Mouse (Mus musculus): ENCODE measurements around the gene Mpig6b. TPM values are rescaled to one million over a fixed set of nuclear protein-coding genes. Genes with fewer than 3 reads are reported as not detected.
A peak's percentile ranks its signal among the peaks of the same experiment; 100 is the strongest.

Mpig6b gene
- polyA plus RNA-seq, 1 experiment, result not detected

DNA sequence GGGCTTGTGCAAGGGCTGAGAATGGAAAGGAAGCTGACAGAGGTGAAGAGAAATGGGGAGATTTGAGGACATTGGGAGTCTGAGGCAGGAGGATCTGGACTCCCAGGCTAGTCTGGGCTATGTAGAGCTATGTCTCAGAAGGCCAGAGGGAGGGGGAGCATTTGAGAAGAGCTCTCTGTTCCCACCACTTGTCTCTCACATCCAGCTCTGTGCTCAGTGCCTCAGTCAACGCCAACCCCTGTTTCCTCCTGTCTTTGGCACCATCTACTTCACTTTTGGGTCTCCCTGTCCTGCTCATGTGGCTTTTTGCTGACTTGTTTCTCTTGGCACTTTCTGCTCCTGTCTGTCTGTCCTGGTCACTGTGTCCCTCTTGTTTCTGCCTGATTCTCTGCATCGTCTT, 11.3 kb upstream of the Mpig6b start:
- H3K4me3 ChIP-seq (ENCODE audit: insufficient read depth, low read depth, low read length), result peak overlapping the region; percentile 63
- no peaks in the 10 kb centered on the region for H3K4me1 ChIP-seq (ENCODE audit: control insufficient read depth, insufficient read depth, insufficient read length, low read length)
- H3K27ac ChIP-seq (replicated peaks; ENCODE audit: low read depth, low read length), result peak overlapping the region; percentile 40

DNA sequence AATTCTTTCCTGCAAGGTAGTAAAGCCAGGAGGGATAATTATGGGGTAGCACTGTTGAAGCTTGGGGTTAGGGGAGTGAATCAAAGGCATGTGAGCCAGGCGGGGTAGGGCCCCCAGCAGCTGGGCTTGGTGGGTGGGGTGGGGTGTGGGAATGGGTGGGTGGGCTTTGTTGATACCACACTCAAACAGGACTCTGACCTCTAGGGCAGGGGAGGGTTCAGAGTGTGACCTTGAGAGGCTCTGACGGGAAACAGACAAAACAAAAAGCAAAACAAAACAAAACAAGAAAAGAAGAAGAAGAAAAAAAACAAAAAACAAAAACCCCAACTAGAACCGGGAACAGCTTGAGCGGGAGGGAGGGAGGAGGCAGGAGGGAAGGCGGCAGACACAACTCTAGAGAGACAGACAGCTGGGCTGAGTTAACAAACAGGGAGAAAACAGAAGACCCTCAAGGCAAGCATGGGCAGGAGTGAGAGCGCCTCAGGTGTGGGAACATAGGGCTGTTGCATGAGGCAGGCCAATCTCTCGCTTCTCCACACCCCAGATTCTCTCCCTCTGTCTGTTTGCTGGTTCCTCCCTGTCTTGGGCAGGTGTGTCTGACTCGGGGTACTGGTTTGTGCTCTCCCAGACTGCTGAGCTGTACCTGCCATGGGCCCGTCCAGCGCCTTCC, 10.7 kb upstream of the Mpig6b start, which contains the start of gene Ly6g6e:
TSS of gene Ly6g6e (plus strand) at position 396 of the 670 bp plus-strand sequence.
- Histone ChIP-seq H3K4me3 (ENCODE audit: insufficient read depth, low read depth, low read length) (peak within 1 kb of the TSS; percentile 63), H3K27ac (replicated peaks; ENCODE audit: low read depth, low read length) (peak within 1 kb of the TSS; percentile 40), H3K4me1 (ENCODE audit: control insufficient read depth, insufficient read depth, insufficient read length, low read length) (no peaks in the 10 kb centered on the region)

DNA sequence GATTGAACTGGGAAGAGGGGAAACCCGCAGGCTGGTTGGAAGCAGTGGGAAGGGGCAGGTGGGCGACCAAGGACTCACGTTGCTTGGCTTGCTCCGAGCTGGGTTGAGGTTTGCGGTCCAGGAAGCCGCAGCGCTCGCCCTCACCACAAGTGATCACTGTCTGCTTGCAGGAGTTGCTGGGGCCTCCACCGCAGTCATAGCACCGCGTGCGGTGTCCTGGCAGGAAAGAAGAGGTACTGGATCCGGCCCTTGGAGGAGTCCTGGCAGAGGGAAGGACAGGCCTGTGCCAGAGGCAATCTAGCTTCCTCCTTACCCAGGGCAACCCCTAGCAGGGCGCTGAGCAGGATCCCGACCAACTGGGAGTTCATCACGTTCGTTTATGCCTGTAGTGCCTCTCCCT, 8.1 kb upstream of the Mpig6b start:
- Histone ChIP-seq H3K27ac (replicated peaks; ENCODE audit: low read depth, low read length) (no peak overlapping the region), H3K4me1 (ENCODE audit: control insufficient read depth, insufficient read depth, insufficient read length, low read length) (no peaks in the 10 kb centered on the region), H3K4me3 (ENCODE audit: insufficient read depth, low read depth, low read length) (no peak overlapping the region)

DNA sequence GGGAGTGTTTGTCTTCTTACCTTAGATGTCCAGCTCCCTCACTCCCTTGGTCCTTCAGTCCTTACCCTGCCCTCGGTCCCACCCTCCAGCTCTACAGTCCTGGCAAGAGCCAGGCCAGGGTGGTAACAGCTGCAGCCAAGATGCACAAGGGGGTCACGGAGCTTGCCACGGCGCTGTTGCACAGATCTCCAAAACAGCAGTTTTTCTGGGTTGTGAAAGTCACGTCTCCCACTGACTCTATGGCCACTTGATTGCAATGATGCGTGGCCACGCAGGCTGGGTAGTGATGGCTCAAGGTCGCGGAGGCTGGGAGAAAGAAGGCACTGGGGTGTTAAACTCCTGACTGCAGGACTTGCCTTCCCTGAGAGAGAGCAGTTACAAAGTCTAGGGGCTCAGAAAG, 5.5 kb upstream of the Mpig6b start:
- Histone ChIP-seq H3K27ac (replicated peaks; ENCODE audit: low read depth, low read length) (no peak overlapping the region), H3K4me3 (ENCODE audit: insufficient read depth, low read depth, low read length) (no peak overlapping the region), H3K4me1 (ENCODE audit: control insufficient read depth, insufficient read depth, insufficient read length, low read length) (no peaks in the 10 kb centered on the region)

DNA sequence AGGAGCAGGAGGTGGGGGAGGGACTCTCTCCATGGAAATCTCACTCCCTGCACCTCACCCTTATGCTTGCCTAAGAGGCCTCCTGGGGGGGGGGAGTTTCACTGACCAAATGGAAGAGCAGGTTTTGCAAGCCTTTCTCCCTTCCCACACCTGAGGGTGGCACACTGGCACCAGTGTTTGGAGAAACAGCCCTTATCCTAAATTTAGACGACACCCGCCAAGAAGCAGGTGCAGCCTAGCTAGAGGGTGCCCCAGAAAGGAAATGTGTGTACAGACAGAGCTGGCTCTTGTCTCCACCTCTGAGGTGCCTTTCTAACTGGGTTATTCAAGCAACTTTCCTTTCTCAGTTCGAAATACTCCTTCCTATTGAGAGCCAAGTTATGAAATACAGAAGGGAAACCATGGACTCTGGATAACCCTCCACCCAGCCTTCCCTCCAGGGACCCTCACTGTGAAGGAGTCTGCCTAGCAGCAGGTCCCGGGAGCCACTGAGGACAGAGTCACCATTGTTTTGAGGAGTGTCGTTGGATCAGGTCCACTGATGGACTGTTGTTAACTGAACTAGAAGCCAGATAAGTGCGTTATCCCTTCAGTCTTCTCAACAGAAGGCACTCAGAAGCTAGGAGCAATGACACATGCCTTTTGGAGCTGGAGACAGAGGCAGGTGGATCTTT, 4.7 kb upstream of the Mpig6b start:
- H3K4me3 ChIP-seq (ENCODE audit: insufficient read depth, low read depth, low read length), result no peak overlapping the region
- H3K4me1 ChIP-seq (ENCODE audit: control insufficient read depth, insufficient read depth, insufficient read length, low read length), result no peaks in the 10 kb centered on the region
- no peak overlapping the region for H3K27ac ChIP-seq (replicated peaks; ENCODE audit: low read depth, low read length)

DNA sequence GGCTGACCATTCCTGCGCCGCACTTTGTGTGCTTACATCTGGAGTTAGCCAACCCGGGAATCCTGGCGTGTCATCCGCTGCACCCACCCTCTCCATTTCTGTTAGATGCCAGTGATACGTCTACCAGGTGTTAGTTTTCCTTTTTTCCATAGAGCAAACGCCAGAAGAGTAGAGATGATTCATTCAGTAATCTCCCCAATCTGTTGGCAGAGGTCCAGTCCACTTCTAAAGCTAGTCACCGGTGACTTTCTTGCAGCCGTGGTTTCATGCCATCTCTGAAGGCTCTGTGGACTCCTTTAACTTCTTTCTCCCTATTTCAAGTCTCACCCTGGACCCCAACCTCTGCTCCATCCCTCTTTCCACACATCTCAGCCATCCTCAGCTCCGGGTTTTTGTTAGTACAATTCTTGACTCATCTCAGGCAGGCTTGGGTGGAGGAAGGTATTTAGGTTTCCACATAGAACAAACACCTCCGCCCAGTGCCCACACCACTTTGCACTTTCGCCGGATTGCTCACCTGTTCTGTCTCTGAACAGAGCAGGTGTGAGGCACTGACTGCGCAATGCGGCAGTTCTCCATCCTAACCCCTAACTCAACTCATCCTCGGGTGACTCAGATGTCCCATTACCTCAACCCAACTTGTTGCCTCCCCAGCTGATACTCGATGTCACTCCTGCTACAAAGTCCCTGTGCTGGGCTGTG, 2.4 kb upstream of the Mpig6b start:
- Histone ChIP-seq H3K27ac (replicated peaks; ENCODE audit: low read depth, low read length) (no peak overlapping the region), H3K4me1 (ENCODE audit: control insufficient read depth, insufficient read depth, insufficient read length, low read length) (no peaks in the 10 kb centered on the region), H3K4me3 (ENCODE audit: insufficient read depth, low read depth, low read length) (no peak overlapping the region)

DNA sequence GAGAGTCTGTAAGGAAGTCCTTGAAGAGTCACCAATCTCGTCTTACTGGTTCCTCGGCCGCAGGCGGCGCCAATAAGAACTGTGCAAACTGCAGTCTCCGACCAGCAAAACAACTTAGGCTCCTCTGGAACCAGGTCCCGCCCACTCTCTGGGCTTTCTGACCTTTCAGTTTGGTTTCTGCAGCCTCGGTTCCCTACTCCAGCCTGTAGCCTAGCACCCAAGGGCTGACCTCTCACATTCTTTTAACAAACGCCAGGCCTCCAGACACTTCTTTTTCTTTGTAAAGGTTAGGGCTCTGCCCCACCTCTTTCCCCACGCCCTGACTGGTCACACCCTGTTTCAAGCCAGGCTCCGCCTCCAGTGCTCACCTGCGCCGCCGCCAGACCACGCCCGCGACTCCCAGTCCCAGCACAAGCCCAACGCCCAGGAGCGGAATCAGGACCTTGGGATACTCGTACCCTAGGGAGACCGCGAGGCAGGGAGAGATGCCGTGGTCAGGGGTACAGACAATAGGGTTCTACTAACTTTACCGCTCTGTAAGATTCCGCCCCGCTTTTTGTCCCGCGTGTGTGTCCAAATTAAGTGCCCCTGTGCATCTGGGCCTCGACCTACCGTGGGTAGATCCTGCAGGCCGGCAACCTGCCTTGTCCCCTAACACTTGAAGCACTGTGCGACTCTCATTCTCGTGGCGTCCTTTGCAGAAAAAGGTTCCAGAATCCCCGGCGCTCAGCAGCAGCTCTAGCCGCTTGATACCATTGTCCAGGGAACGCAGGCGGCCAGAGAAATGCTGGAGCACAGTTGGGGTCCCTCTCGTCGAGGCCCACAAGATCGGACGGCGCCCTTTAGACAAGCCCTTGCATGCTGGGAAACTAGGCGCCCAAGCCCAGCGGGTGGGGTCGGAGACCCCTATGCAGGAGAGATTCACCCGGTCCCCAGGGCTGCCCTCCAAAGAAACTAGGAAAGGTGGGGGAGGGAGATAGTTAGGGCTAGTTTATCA, 735 bp downstream of the Mpig6b start, which contains the start of gene Ly6g6c:
TSS of gene Ly6g6c (plus strand) at position 438 of the 997 bp plus-strand sequence.
- H3K4me3 ChIP-seq (ENCODE audit: insufficient read depth, low read depth, low read length), result peak within 1 kb of the TSS; percentile 42
- no peak within 1 kb of the TSS for H3K27ac ChIP-seq (replicated peaks; ENCODE audit: low read depth, low read length)
- no peaks in the 10 kb centered on the region for H3K4me1 ChIP-seq (ENCODE audit: control insufficient read depth, insufficient read depth, insufficient read length, low read length)

DNA sequence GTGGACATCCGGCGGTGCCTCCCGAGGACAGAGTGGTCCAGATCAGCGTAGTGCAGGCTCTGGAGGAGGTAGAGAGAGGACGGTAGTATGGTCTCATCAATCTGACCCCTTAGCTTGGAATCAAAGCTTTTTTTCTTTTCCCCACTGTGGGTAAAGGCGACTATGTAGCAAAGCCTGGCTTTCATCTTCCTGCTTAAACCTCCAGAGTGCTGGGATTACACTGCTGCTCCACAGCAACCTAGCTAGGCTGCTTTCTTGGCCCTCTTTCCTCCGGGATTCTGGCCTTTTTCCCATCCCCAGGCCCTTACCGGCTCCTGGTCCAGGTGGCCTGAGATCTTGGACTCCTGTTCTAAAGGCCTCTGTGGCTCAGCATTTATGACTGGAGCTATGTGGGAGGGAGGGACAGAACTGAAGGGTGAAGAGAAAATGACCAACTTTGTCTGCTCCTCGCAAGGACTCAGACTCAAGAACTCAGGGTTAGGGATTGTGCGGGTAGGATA, 1.6 kb downstream of the Mpig6b start:
- Histone ChIP-seq H3K4me1 (ENCODE audit: control insufficient read depth, insufficient read depth, insufficient read length, low read length) (no peaks in the 10 kb centered on the region), H3K4me3 (ENCODE audit: insufficient read depth, low read depth, low read length) (0 out of 2 replicates have a peak overlapping the region, but pooled peaks have one; percentile 42), H3K27ac (replicated peaks; ENCODE audit: low read depth, low read length) (no peak overlapping the region)

DNA sequence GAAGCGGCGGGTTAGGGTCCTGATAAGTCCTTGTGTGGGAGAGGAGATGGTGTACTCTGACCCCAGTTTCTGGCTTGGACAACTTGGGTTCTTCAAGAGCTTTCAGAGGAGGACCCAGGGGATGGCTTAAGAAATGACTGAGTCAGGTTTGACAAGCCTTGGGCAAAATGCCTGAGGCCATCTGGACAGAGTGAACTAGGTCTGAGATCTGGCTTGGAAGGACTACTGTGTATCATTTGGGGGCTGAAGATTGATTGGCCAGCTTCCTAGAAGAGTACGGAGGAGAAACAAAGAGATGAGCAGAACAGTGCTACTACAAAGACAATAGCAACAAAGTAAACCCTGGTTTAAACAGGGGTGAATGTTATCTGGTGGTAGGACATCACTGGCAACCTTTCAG, 2.5 kb downstream of the Mpig6b start:
- no peak overlapping the region for H3K4me3 ChIP-seq (ENCODE audit: insufficient read depth, low read depth, low read length)
- H3K27ac ChIP-seq (replicated peaks; ENCODE audit: low read depth, low read length), result no peak overlapping the region
- no peaks in the 10 kb centered on the region; the same call in 1 of the 2 replicates for H3K4me1 ChIP-seq (ENCODE audit: control insufficient read depth, insufficient read depth, insufficient read length, low read length)

DNA sequence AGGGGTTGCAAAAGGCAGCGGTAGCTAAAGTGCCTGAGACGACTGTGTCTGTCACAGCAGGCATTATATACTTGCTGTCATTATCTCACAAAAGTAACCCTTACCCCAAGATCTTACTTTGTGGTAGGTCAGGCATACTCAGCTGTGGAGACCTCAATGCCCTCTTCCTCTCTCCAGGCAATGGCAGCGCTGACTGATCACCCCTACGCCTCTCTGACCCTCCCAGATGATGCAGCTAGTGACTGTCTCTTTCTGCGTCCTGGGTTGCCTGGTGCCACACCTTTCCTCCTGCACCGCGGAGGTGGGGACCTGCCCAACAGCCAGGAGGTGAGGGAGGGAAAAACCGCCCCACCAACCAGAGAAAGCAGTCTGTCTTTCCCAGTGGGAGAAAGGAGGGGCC, 4.7 kb downstream of the Mpig6b start:
- Histone ChIP-seq H3K27ac (replicated peaks; ENCODE audit: low read depth, low read length) (no peak overlapping the region), H3K4me1 (ENCODE audit: control insufficient read depth, insufficient read depth, insufficient read length, low read length) (no peaks in the 10 kb centered on the region; the same call in 1 of the 2 replicates), H3K4me3 (ENCODE audit: insufficient read depth, low read depth, low read length) (no peak overlapping the region)

DNA sequence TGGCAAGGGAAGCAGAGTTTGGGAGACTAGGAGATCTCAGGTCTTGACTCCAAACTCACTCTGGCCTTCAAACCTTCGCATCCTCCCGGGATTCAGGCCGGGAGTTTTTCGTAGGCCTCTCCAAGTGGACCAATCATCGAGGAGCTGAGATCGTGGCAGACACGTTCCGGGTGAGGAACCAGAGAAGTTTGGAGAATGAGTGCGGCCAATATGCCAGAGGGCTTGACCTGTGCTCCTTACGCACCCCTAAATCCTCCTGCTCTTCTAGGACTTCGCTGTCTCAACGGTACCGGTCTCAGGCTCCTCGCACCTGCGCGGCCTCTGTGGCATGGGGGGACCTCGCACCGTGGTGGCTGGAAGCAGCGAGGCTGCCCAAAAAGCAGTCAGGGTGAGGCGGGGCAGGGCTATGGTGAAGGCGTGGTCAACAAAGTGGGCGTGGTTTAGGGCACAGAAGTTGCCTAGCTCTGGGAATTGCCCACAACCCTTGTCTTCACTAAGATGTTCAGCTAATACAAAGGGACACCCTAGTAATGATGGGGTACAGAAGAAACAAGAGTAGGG, 5.2 kb downstream of the Mpig6b start:
- no peaks in the 10 kb centered on the region; the same call in 1 of the 2 replicates for H3K4me1 ChIP-seq (ENCODE audit: control insufficient read depth, insufficient read depth, insufficient read length, low read length)
- H3K4me3 ChIP-seq (ENCODE audit: insufficient read depth, low read depth, low read length), result peak overlapping the region; percentile 89; the same call in 1 of the 2 replicates
- H3K27ac ChIP-seq (replicated peaks; ENCODE audit: low read depth, low read length), result no peak overlapping the region

DNA sequence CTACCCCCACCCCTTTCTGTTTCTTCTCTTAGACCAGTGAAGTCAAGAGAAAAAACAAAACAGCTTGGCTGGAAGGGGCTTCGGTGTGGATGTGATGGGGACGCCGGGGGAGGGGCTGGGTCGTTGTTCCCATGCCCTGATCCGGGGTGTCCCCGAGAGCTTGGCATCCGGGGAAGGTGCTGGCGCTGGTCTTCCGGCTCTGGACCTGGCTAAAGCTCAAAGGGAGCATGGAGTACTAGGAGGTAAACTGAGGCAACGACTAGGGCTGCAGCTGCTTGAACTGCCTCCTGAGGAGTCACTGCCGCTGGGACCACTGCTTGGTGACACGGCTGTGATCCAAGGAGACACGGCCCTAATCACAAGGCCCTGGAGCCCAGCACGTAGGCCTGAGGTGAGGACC, 5.9 kb downstream of the Mpig6b start:
- Histone ChIP-seq H3K27ac (replicated peaks; ENCODE audit: low read depth, low read length) (no peak overlapping the region), H3K4me3 (ENCODE audit: insufficient read depth, low read depth, low read length) (peak overlapping the region; percentile 89), H3K4me1 (ENCODE audit: control insufficient read depth, insufficient read depth, insufficient read length, low read length) (no peaks in the 10 kb centered on the region; the same call in 1 of the 2 replicates)

DNA sequence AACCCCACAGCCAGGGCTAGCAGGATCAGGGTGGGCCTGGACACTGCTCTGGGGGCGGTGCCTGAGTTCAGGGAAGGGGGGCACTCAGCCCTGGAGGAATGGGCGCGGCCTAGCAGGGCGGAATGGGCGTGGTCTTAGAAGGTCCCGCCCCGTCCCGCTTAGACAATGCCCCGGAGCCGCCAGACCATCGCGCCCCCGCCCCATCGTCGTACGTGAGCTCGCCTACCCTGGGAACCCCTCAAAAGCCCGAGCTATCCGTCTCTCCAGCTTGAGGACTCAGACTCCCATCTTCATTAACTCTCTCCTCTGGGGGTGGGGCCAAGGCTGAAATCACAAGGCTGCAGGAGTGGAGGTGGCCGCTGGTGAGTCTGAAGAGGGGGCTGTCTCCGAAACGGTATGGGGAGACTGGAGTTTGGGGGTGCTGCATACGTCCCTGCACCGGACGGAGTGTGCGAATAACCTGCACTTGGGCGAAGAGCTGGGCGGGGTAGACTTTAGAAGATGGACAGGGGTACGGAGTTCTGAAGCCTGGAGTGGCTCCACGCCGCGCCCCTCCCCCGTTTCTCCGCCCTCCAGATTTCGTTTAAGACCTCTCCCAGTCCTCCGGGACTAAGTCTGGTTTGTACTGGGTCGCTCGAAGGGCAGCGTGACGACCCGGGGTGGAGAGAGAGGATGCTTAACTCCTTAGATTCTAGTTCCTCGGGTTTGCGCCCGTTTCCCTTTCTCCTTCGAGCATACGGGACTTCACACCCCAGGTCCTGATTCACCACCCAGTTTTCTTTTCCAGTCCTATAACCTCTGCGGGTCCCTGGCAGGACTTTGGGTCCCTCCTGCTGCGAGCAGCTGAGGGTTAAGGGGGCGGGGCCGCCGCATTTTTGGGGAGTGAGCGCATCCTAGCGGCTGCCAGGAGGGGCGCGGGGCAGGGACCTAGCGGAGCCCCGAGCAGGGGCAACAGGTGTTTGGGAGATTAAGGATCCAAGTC, 6.8 kb downstream of the Mpig6b start, which contains the start of gene Ddah2:
TSS of gene Ddah2 (plus strand) at position 125 of the 982 bp plus-strand sequence.
- Histone ChIP-seq H3K4me1 (ENCODE audit: control insufficient read depth, insufficient read depth, insufficient read length, low read length) (no peaks in the 10 kb centered on the region; the same call in 1 of the 2 replicates), H3K27ac (replicated peaks; ENCODE audit: low read depth, low read length) (peak within 1 kb of the TSS; percentile 82)

More for the DNA sequence above, 6.8 kb downstream of the Mpig6b start, which contains the start of gene Ddah2:
- H3K4me3 ChIP-seq (ENCODE audit: insufficient read depth, low read depth, low read length), result peak within 1 kb of the TSS; percentile 89
